Mouse (Mus musculus): Measurements from ENCODE around the gene U2af1. TPM values are rescaled to one million over a fixed set of nuclear protein-coding genes. Genes with fewer than 3 reads are reported as not detected.

Gene U2af1
- total RNA-seq, 2 experiments from 2014 or later: 37.7 to 119 TPM

- ATAC-seq (ENCODE audit: poor library complexity, severe bottlenecking): peak; percentile 98
These were observed 6.1 kb upstream of the U2af1 start for GRCm38 (mm10) chr17:31664760-31665159.

- no peak for ATAC-seq (ENCODE audit: poor library complexity, severe bottlenecking)
These were observed 4.2 kb upstream of the U2af1 start for GRCm38 (mm10) chr17:31662855-31663254.

- no peak for ATAC-seq (ENCODE audit: poor library complexity, severe bottlenecking)
These were observed 2.1 kb upstream of the U2af1 start for GRCm38 (mm10) chr17:31660661-31661250.

GRCm38 (mm10) chr17:31658136-31658467, 590 bp downstream of the U2af1 start:
- no peak for ATAC-seq (ENCODE audit: poor library complexity, severe bottlenecking)

GRCm38 (mm10) chr17:31657141-31657983, 1.3 kb downstream of the U2af1 start:
- ATAC-seq (ENCODE audit: poor library complexity, severe bottlenecking): no peak

- no peak for ATAC-seq (ENCODE audit: poor library complexity, severe bottlenecking)
These were observed 2.0 kb downstream of the U2af1 start for GRCm38 (mm10) chr17:31656682-31657081.

- no peak for ATAC-seq (ENCODE audit: poor library complexity, severe bottlenecking)
These were observed 3.3 kb downstream of the U2af1 start for GRCm38 (mm10) chr17:31655366-31655765.

- no peak for ATAC-seq (ENCODE audit: poor library complexity, severe bottlenecking)
These were observed 5.4 kb downstream of the U2af1 start for GRCm38 (mm10) chr17:31653277-31653676.

GRCm38 (mm10) chr17:31652152-31652551, 6.5 kb downstream of the U2af1 start:
- no peak for ATAC-seq (ENCODE audit: poor library complexity, severe bottlenecking)

- no peak for ATAC-seq (ENCODE audit: poor library complexity, severe bottlenecking)
These were observed 12.3 kb downstream of the U2af1 start for GRCm38 (mm10) chr17:31646199-31647002.

GRCm38 (mm10) chr17:31642913-31643312, 15.8 kb downstream of the U2af1 start:
- ATAC-seq (ENCODE audit: poor library complexity, severe bottlenecking): no peak

GRCm38 (mm10) chr17:31642331-31642730, 16.4 kb downstream of the U2af1 start:
- ATAC-seq (ENCODE audit: poor library complexity, severe bottlenecking): no peak

GRCm38 (mm10) chr17:31639651-31640050, 19.0 kb downstream of the U2af1 start:
- ATAC-seq (ENCODE audit: poor library complexity, severe bottlenecking): no peak

- ATAC-seq (ENCODE audit: poor library complexity, severe bottlenecking): no peak
These were observed 20.7 kb downstream of the U2af1 start for GRCm38 (mm10) chr17:31637866-31638570.

GRCm38 (mm10) chr17:31636942-31637811, 21.5 kb downstream of the U2af1 start, which contains the start of gene Cbs:
Gene Cbs (minus strand): TSS chr17:31637238.
- peak; percentile 87 for ATAC-seq (ENCODE audit: poor library complexity, severe bottlenecking)

GRCm38 (mm10) chr17:31636277-31636941, 22.3 kb downstream of the U2af1 start:
- ATAC-seq (ENCODE audit: poor library complexity, severe bottlenecking): peak; percentile 36

- no peak for ATAC-seq (ENCODE audit: poor library complexity, severe bottlenecking)
These were observed 22.9 kb downstream of the U2af1 start for GRCm38 (mm10) chr17:31635781-31636180.

- ATAC-seq (ENCODE audit: poor library complexity, severe bottlenecking): no peak
These were observed 23.8 kb downstream of the U2af1 start for GRCm38 (mm10) chr17:31634896-31635295.

GRCm38 (mm10) chr17:31633007-31633406, 25.7 kb downstream of the U2af1 start:
- ATAC-seq (ENCODE audit: poor library complexity, severe bottlenecking): no peak
